Mouse (Mus musculus) layer of hippocampus, adult 2 months (tissue): ENCODE measurements around the gene Vash2. TPM values are rescaled to one million over a fixed set of nuclear protein-coding genes. Genes with fewer than 3 reads are reported as not detected.
"Not testable (repeated sequence)": the region's sequence is repeated elsewhere in the genome, so short reads cannot be mapped to it uniquely, and the experiment has no call there.

ENCODE experiments used
- DNase-seq, 2 experiments: peaks; one replicate each; pipeline ENCODE4 v3.0.0; 2022; ENCODE audit warnings: low spot score in 2 of 2
- H3K27ac ChIP-seq: fragments of 200-600 bp; 2 replicates; pipeline ENCODE4 v1.8.1; 2022
- H3K4me3 ChIP-seq: fragments of 200-600 bp; 2 replicates; pipeline ENCODE4 v1.8.1; 2022; ENCODE audit warnings: mild to moderate bottlenecking
- CTCF ChIP-seq: fragments of 200-600 bp; conservative IDR thresholded peaks from 2 replicates; pipeline ENCODE4 v1.8.1; 2022; ENCODE audit warnings: antibody characterized with exemption, mild to moderate bottlenecking, moderate library complexity
- long read RNA-seq, 2 experiments: library from polyadenylated mRNA; stranded (forward); transcript quantifications; one replicate each; pipeline ENCODE4 v2.0.0; 2021; ENCODE audit warnings: borderline mapping rate in 2 of 2
- total RNA-seq, 2 experiments: library from RNA; stranded (reverse); gene quantifications; 2 replicates each; pipeline ENCODE4 v1.2.3; 2021

Vash2 gene
- total RNA-seq = 1 to 10 TPM; 1.6 to 1.7 TPM
- long read RNA-seq, experiment 1, partial matches to known transcripts = 1 of 2 reads
- long read RNA-seq, experiment 1, other reads (novel, unspliced or antisense) = 1 of 2 reads
- long read RNA-seq, experiment 2 = 0 reads

DNA sequence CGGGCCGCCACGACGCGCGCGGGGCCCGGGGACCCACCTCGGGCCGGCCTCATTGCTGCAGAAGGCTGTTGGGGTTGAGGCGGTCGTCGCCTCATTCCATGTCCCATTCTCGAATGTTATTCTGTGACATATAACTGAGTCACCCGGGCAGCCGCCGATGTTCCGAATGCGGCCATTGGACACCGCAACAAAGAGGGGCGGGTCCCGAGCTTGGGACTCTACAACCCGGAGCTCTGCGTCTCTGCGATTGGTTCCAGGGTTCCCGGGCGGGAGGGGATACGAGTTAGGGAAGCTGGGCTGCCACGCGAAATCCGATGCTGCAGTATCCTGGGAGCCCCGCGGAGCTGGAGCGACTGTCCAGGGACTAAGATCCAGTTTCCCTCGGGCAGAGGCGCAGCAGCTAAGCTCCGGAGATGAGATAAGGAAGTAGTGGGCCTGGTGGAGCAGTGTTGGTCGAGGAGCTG is at the start of gene Vash2:
Gene Vash2 (minus strand): TSS at position 197 of the 464 bp plus-strand sequence.
- TF ChIP-seq CTCF = no peak
- peak; percentile 59 to 68 for DNase-seq
- Histone ChIP-seq H3K4me3 (peak within 1 kb of the TSS; percentile 55), H3K27ac (no peak within 1 kb of the TSS)

GRCm38 (mm10) chr1:191026021-191026713 is 47.1 kb upstream of the Vash2 start, which contains the start of gene Flvcr1:
TSS of gene Flvcr1 (minus strand) at chr1:191026158.
- Histone ChIP-seq H3K27ac (peak within 1 kb of the TSS; percentile 93), H3K4me3 (peak within 1 kb of the TSS; percentile 87)
- peak; percentile 98 to 99 for DNase-seq
- TF ChIP-seq CTCF = peak; percentile 50

DNA sequence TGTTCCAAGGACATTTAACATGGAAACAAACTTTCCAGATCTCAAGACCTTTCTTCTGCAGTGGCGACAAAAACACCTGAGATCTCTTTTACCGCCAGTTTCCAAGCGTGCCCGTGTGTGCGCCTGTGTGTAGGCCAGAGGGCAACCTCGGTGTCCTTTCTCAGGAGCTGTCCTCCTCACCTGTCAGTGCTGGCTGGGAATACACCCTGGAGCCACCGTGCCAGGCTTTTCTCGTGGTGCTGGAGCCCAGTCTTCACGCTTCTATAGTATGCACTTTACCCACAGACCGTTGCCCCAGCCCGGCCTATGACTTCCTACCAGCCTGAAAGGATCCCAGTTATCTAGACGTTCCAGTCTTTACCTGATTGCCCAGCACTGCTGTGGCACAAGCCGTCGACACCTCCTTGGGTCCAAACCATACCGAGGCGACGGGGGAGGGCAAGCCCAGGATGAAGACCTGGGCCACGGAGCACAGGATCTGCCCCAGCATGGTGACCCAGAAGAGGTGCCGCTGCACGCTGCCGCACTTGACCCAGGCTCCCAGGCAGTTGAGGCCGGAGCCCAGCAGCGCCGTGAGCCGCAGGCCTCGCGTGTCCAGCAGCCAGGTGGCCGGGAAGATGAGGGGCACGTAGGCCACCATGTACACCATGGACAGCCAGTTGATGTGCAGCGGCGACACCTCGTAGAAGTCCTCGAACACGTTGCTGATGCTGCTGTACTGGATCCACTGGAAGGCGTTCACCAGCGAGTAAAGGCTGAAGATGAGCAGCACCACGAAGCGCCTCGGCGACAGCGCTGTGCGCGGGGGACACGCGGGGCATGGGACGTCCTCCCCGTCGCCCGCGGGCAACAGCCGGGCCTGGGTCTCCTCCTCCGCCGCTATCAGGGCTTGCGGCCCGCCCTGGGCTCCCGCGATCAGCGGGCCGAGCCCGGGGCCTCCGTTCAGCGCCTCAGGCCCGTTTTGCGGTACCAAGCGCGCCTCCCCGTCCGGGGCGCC is 46.2 kb upstream of the Vash2 start:
- TF ChIP-seq CTCF = no peak
- peak overlapping the region; percentile 87 for H3K4me3 ChIP-seq
- H3K27ac ChIP-seq = peak overlapping the region; percentile 93
- DNase-seq = no peak

DNA sequence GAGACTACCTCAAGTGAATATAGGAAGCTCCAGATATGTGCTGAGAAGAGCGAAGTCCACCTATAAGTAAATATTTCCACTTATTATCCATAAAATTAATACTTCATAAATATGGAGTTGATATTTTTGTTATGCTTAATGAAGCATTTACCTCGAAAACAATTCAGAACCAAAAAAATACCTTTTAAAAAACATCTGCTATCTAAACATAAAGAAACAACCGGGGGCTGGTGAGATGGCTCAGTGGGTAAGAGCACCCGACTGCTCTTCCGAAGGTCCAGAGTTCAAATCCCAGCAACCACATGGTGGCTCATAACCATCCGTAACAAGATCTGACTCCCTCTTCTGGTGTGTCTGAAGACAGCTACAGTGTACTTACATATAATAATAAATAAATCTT is 44.7 kb upstream of the Vash2 start:
- not testable (repeated sequence) for H3K4me3 ChIP-seq

DNA sequence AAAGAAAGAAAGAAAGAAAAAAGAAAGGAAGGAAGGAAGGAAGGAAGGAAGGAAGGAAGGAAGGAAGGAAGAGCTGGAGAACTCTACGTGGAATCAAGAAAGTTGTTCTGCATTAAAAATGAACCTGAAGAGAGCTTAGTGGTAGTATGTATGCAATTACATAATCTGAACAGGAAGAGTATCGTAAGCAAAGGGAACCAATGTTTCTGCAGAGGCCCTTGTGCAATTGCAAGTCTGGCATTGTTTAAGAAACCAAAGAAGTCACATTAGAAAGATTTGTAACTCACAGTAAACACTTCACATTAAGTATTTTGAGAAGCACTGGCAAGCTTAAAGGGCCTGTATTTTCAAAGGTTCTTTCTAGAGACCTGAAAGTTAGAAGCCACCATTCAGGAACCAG is 44.0 kb upstream of the Vash2 start:
- no peak for DNase-seq
- no peak overlapping the region for H3K4me3 ChIP-seq
- H3K27ac ChIP-seq = no peak overlapping the region
- TF ChIP-seq CTCF = no peak

More for the DNA sequence above, 44.7 kb upstream of the Vash2 start:
- not testable (repeated sequence) for H3K27ac ChIP-seq, DNase-seq

DNA sequence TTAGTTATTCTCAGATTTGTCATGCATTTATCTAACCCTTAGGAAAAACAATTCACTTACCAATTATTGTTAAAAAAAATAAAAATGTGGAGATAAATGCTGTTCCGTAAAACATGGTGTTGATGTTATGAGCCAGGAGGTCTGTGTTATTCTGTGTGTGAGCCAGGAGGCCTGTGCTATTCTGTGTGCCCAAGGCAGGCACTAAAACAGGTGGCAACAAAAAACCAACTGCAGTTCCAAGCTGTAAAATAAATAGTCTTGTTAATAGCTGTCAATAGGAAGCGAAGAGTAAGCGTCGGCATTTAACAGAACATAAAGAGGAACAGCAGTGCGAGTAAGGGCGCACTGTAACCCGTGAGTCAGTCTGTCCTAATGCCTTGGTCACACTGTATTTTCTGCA is 41.9 kb upstream of the Vash2 start:
- peak overlapping the region; percentile 58 for H3K27ac ChIP-seq
- H3K4me3 ChIP-seq = no peak overlapping the region
- DNase-seq = peak; percentile 31 to 66
- TF ChIP-seq CTCF = no peak

DNA sequence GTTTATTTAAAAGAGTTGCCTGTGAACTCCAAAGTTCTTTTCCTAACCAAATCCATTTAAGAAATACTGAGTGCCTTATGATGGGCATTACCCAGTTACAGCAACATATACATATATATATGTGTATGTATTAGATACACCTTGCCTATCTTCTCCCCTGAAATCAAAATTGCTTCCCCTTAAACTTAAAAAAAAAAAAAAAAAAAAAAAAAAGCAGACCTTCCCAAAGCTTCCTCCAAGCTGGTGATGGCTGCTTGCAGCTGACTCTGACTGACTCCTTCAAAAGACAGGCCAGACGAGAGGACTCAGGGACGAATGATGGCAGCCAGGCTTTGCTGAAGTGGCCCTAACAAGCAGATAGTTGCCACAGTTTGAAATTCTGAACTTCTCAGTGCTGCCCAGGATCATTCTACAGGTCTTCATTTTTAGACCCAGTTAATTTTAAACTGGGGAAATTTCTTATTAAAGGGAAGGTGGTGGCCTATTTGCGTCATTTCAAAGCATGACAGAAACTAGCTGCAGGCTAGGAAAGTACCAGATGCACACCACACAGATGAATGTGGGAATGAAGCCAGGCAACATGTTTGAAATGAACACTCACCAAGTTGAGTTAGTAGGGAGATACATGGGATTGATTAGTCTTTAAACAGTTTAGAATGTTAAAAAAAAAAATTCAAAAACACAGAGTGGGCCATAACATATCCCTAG is 41.3 kb upstream of the Vash2 start:
- DNase-seq = peak in 1 of 2 experiments; percentile 56
- peak overlapping the region; percentile 58 for H3K27ac ChIP-seq
- TF ChIP-seq CTCF = no peak
- no peak overlapping the region for H3K4me3 ChIP-seq

DNA sequence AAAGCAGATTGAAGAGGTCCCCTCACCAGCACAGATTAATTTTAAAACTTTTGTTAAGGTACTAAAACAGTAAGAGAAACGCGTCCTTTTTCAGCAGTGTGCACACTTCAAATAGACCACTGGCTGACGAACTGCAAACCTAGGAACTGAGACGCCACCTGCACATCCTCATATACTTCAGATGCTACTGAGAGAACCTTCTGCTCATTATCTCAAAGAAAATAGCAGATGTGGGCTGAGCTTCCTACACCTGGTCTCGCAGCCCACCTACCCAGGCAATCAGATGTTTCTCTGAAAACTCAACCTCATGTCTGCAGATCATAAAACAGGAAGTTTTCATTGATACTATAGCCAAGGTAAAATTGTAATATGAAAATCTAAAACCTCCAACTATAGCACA is 40.7 kb upstream of the Vash2 start:
- H3K27ac ChIP-seq = peak overlapping the region; percentile 58
- DNase-seq = no peak
- H3K4me3 ChIP-seq = no peak overlapping the region
- TF ChIP-seq CTCF = no peak

DNA sequence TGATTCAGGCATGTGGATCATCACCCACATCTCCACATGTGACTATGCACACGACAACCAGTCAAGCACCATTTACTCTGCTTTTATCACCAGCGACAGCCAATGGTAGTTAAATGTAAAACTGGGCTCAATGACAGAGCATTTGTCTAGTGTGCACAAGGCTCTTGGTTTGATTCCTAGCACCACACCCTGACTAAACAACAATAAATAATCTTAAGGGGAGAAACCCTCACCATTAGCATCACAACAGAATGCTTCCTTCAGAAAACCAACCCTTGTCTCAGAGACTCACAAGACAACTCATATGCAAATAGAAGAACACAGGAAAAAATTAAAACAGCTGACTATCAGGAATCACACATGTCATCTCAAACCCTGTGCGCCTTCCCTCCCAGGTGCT is 35.2 kb upstream of the Vash2 start:
- no peak for TF ChIP-seq CTCF
- DNase-seq = no peak
- Histone ChIP-seq H3K27ac (no peak overlapping the region), H3K4me3 (no peak overlapping the region)

- peak; percentile 66 for TF ChIP-seq CTCF
- no peak overlapping the region for H3K4me3 ChIP-seq
- DNase-seq = no peak
- no peak overlapping the region for H3K27ac ChIP-seq
Observed at GRCm38 (mm10) chr1:191008707-191009106, 29.6 kb upstream of the Vash2 start.

DNA sequence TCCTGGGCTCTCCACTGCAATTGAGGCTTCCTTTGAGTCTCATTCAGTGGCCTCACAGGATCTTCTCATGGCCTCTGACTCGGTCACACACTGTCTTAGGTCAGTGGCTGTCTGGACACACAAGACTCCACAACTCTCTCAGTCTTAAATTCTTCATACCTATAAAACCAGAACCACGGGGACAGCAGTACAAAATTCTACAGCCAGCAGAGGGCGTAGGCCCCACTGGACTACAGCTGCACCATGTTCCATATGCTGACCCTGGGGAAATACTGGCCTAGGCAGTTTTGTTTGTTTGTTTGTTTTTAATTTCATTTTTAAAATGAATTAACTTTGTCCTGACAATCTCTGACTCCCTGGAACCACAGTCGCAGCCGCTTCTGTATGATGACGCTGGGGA is 23.1 kb upstream of the Vash2 start:
- TF ChIP-seq CTCF = peak; percentile 66
- H3K27ac ChIP-seq = no peak overlapping the region
- no peak overlapping the region for H3K4me3 ChIP-seq
- DNase-seq = no peak

GRCm38 (mm10) chr1:191000686-191001085 is 21.6 kb upstream of the Vash2 start:
- no peak for DNase-seq

More at GRCm38 (mm10) chr1:191000686-191001085, 21.6 kb upstream of the Vash2 start:
- Histone ChIP-seq H3K4me3 (no peak overlapping the region), H3K27ac (no peak overlapping the region)
- no peak for TF ChIP-seq CTCF
